Mouse (Mus musculus) lung, embryonic 16.5 days (tissue): Measurements from ENCODE around the gene Ubiad1. TPM values are rescaled to one million over a fixed set of nuclear protein-coding genes. Genes with fewer than 3 reads are reported as not detected.

Experiments used
- ATAC-seq: fragments of 200-750 bp; cut with Nextera tagmentation; 2 replicates; pipeline ENCODE4 v1.8.0; 2017; ENCODE audit warnings: low read depth, mild to moderate bottlenecking, moderate library complexity
- H3K27ac ChIP-seq: fragments of 300-500 bp; sonication (generic); 2 replicates; pipeline ENCODE4 v1.5.1; 2014; ENCODE audit warnings: mild to moderate bottlenecking, control low read depth, low read length
- H3K27me3 ChIP-seq: fragments of 300-500 bp; sonication (generic); 2 replicates; pipeline ENCODE4 v1.6.1; 2014; ENCODE audit warnings: low read depth, low read length, mixed read lengths; ENCODE audit not compliant: control insufficient read depth, insufficient read depth
- H3K36me3 ChIP-seq: fragments of 300-500 bp; sonication (generic); 2 replicates; pipeline ENCODE4 v1.6.1; 2014; ENCODE audit warnings: low read length; ENCODE audit not compliant: control insufficient read depth, insufficient read depth
- H3K4me1 ChIP-seq: fragments of 300-500 bp; sonication (generic); replicated peaks from 2 replicates; pipeline ENCODE4 v1.6.1; 2014; ENCODE audit warnings: low read length, mixed read lengths; ENCODE audit not compliant: control insufficient read depth, insufficient read depth
- H3K4me2 ChIP-seq: fragments of 300-500 bp; sonication (generic); 2 replicates; pipeline ENCODE4 v1.6.1; 2014; ENCODE audit warnings: low read depth, low read length, control low read depth
- H3K4me3 ChIP-seq: fragments of 300-500 bp; sonication (generic); 2 replicates; pipeline ENCODE4 v1.5.1; 2014; ENCODE audit warnings: mild to moderate bottlenecking, low read length, control low read depth
- H3K9ac ChIP-seq: fragments of 300-500 bp; sonication (generic); 2 replicates; pipeline ENCODE4 v1.6.1; 2014; ENCODE audit warnings: low read length, control low read depth
- H3K9me3 ChIP-seq: fragments of 300-500 bp; sonication (generic); 2 replicates; pipeline ENCODE4 v1.6.1; 2016; ENCODE audit warnings: low read length; ENCODE audit not compliant: control insufficient read depth
- WGBS: fragments of 180-500 bp; shearing (Covaris S2); extraction: QIAGEN DNeasy Blood & Tissue Kit; methylation state at CpG from one replicate; pipeline ENCODE4 v1.1.7; 2014; 5-methylcytosine and 5-hydroxymethylcytosine counted together
- polyA plus RNA-seq: library from polyadenylated mRNA; unstranded; fragments of >200 nt; fragmentation: Nextera tagmentation; extraction: Ambion mirVana; gene quantifications from 2 replicates; pipeline ENCODE4 v1.2.1, GENCODE M21; 2015

Ubiad1 gene
- polyA plus RNA-seq, 1 experiment from 2014 or later, result 24.0 TPM

DNA sequence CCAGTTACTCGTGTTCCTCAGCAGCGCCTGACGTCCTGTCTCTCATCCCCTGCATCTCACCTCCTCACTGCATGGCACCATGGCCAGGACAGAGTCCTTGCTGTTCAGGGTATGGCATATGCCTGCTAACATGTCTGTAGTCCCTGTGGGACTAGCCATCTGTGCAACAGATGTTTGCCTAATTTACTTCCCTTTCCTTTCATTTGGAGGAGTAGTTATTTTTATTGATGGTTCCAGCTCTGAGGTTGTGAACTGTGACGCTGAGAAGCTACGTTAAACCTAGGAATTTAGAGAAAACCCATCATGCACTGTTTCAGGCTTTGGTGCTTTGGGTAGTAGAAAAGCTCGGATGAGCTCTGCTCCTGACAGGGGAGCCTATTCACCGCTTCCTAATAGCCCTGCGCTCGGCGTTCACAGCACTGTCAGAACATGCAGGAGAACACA lies 26.8 kb upstream of the Ubiad1 start:
- H3K4me1 ChIP-seq, result no peaks in the 10 kb centered on the region
- no peak overlapping the region for H3K4me3 ChIP-seq
- H3K36me3 ChIP-seq, result peaks cover 62% of the 10 kb centered on the region
- no peaks in the 10 kb centered on the region for H3K27me3 ChIP-seq
- WGBS, result 88% methylated on average over 10 of the region's 10 CpGs
- ATAC-seq, result no peak
- no peak overlapping the region for H3K9ac ChIP-seq
- H3K4me2 ChIP-seq, result no peak overlapping the region
- H3K9me3 ChIP-seq, result no peaks in the 10 kb centered on the region
- no peak overlapping the region for H3K27ac ChIP-seq

DNA sequence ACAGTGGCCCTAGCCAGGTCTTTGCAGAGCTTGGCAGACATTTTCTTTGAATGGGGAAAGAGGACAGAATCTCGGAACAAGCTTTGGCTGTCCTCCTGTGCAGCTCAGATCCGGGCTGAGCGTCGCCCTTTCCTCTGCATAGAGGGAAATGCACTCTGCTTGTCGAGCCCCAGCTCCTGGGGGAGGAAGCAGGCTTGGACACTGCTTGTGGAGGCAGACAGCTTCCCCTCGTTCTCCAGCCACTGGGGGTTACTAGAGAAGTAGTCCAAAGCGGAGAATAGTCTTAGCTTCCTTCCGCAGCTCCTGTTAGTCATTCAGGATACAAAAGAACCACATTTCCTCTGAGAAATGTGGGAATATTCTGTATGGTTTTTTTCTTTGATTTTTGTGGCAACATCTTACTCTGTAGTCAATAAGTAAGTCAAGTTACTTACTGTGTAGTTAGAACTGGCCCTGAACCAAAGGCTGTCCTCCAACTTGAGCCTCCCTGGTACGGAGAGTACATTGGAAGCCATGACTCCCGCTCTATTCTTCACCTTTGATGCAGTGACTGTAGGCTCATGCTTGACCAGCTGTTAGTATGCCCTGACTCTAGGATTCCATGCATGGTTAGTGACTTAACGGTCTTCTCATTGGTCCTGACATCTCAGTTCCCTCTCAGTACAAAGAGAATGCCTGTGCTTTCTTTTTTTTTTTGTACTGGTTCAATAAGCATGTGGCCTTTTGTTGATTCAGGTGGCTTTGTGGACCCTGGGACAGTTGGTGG lies 25.1 kb upstream of the Ubiad1 start:
- H3K4me1 ChIP-seq, result no peaks in the 10 kb centered on the region
- H3K9me3 ChIP-seq, result no peaks in the 10 kb centered on the region
- no peak overlapping the region for H3K4me2 ChIP-seq
- 89% methylated on average over 11 of the region's 11 CpGs for WGBS
- H3K27me3 ChIP-seq, result no peaks in the 10 kb centered on the region
- H3K27ac ChIP-seq, result no peak overlapping the region
- no peak overlapping the region for H3K9ac ChIP-seq
- H3K36me3 ChIP-seq, result peaks cover 66% of the 10 kb centered on the region
- H3K4me3 ChIP-seq, result no peak overlapping the region
- ATAC-seq, result no peak

DNA sequence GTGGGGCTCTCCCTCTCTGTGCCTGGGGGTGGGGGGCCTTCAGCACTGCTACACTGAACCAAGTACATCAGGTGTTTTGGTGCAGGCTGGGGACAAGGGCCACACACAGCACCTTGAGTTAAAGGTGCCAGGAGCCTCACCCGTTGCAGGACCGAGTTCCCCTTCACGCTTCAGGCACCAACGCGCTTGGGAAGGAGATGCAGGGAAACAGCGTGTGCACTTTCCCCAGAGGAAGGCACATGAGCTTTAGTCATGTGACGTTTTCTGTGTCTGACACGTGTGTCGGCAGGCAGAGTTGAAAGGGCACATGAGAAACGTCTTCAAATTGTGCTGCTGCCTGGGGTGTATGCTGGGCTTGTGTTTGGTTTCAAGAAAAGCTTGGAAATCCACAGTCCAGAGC lies 23.8 kb upstream of the Ubiad1 start:
- H3K36me3 ChIP-seq, result peaks cover 74% of the 10 kb centered on the region
- no peak overlapping the region for H3K4me3 ChIP-seq
- no peak overlapping the region for H3K4me2 ChIP-seq
- H3K9me3 ChIP-seq, result no peaks in the 10 kb centered on the region
- WGBS, result 88% methylated on average over 10 of the region's 10 CpGs
- no peaks in the 10 kb centered on the region for H3K27me3 ChIP-seq
- ATAC-seq, result no peak
- no peak overlapping the region for H3K27ac ChIP-seq
- no peak overlapping the region for H3K9ac ChIP-seq
- no peaks in the 10 kb centered on the region for H3K4me1 ChIP-seq

DNA sequence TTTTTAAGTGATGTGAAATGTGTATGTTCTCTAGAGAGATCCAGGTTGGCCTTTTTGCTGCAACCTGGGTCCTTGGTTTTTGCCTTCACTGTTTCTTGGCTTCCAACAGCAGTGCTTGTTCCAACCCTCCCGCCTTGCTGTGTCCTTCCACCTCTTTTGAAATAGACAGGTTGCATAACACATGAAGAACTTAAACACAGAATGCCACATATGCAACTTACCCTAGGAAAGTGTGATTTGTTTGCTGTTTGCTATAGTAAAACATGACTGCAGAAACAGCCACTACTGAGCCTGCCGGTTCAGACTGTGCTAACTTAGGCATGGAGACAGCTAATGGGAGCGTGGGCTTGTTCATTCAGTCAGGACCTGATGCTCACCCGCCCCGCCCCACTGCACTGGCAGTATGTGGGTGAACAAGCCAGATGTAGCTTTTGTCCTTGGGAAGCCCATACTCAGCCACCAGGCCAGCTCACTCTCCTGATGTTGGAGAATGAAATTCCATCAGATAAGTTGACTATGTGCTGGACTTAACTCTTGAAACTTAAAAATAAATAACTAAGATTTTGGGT lies 22.0 kb upstream of the Ubiad1 start:
- no peak for ATAC-seq

DNA sequence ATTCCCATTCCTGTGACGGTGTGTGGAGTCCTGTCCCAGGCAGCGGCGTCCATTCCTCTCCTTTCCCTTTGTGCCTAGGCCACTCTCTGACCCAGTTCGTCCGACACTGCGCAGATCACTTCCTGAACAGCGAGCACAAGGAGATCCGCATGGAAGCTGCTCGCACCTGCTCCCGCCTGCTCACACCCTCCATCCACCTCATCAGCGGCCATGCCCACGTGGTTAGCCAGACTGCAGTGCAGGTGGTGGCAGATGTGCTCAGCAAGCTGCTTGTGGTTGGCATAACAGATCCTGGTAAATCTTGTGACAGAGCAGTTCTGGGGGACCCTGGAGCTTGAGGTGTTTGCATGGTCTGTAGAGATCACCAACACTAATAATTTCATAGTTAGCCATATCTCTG lies 20.3 kb upstream of the Ubiad1 start:
- no peaks in the 10 kb centered on the region for H3K4me1 ChIP-seq
- no peak overlapping the region for H3K4me2 ChIP-seq
- no peaks in the 10 kb centered on the region for H3K27me3 ChIP-seq
- no peak overlapping the region for H3K27ac ChIP-seq
- no peaks in the 10 kb centered on the region for H3K9me3 ChIP-seq
- H3K36me3 ChIP-seq, result peaks cover 63% of the 10 kb centered on the region
- ATAC-seq, result no peak
- H3K4me3 ChIP-seq, result no peak overlapping the region
- WGBS, result 93% methylated on average over 12 of the region's 12 CpGs
- no peak overlapping the region for H3K9ac ChIP-seq

More for the DNA sequence above, 22.0 kb upstream of the Ubiad1 start:
- peaks cover 71% of the 10 kb centered on the region for H3K36me3 ChIP-seq
- WGBS, result 92% methylated on average over 5 of the region's 5 CpGs
- no peaks in the 10 kb centered on the region for H3K27me3 ChIP-seq
- no peak overlapping the region for H3K4me2 ChIP-seq
- no peaks in the 10 kb centered on the region for H3K4me1 ChIP-seq
- no peak overlapping the region for H3K27ac ChIP-seq
- no peak overlapping the region for H3K9ac ChIP-seq
- no peak overlapping the region for H3K4me3 ChIP-seq
- no peaks in the 10 kb centered on the region for H3K9me3 ChIP-seq

DNA sequence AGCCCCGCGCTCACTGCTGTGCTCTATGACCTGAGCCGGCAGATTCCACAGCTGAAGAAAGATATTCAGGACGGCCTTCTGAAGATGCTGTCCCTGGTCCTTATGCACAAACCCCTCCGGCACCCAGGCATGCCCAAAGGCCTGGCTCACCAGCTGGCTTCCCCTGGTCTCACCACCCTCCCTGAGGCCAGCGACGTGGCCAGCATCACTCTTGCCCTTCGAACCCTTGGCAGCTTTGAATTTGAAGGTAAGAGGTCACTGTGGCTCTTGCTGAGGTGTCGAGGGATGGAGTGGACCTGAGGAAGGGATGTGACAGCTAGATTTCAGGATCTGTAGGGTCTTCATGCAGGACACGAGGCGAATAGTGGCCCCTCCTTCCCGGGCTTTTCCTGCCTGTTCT lies 19.7 kb upstream of the Ubiad1 start:
- no peaks in the 10 kb centered on the region for H3K9me3 ChIP-seq
- H3K4me1 ChIP-seq, result no peaks in the 10 kb centered on the region
- WGBS, result 90% methylated on average over 12 of the region's 12 CpGs
- H3K4me3 ChIP-seq, result no peak overlapping the region
- peaks cover 59% of the 10 kb centered on the region for H3K36me3 ChIP-seq
- no peak overlapping the region for H3K4me2 ChIP-seq
- no peaks in the 10 kb centered on the region for H3K27me3 ChIP-seq
- H3K9ac ChIP-seq, result no peak overlapping the region
- H3K27ac ChIP-seq, result no peak overlapping the region
- ATAC-seq, result no peak

DNA sequence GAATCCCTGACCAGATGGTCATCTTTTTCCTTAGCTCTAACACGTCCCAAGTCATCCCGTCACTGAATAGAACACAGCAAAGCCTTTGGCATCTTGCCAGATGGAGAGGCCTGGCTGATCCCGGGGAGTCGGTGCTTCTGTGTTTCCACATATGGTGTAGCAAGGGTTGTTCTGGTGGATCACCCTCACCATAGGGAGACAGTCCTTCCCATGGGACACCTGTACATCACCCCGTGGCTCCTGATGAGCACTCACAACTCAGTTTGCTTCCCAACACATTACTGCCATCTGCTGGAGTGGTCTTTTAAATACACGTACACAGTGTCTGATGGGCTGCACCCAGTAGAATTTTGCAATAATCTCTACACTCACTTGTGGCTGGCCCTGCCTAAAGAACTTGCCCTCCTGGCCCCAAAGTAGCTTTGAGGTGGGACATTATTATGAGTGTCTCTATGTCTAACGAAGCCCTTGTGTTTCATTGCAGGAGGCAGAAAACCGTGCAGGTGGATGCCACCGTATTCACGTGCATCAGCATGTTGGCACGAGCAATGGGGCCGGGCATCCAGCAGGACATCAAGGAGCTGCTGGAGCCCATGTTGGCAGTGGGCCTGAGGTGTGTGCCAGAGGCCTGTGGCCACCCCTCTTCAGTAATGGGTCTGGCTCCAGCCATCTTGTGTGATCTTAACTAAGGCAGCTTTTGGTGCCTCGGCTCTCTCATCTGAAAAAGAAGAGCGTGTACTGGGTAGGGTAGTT lies 18.8 kb upstream of the Ubiad1 start:
- ATAC-seq, result peak; percentile 43; the same call in 1 of the 2 replicates
- no peak overlapping the region for H3K9ac ChIP-seq
- H3K4me2 ChIP-seq, result no peak overlapping the region
- H3K27ac ChIP-seq, result no peak overlapping the region
- 70% methylated on average over 14 of the region's 14 CpGs for WGBS
- no peak overlapping the region for H3K4me3 ChIP-seq
- peaks cover 66% of the 10 kb centered on the region for H3K36me3 ChIP-seq
- no peaks in the 10 kb centered on the region for H3K9me3 ChIP-seq
- H3K27me3 ChIP-seq, result no peaks in the 10 kb centered on the region
- no peaks in the 10 kb centered on the region for H3K4me1 ChIP-seq

DNA sequence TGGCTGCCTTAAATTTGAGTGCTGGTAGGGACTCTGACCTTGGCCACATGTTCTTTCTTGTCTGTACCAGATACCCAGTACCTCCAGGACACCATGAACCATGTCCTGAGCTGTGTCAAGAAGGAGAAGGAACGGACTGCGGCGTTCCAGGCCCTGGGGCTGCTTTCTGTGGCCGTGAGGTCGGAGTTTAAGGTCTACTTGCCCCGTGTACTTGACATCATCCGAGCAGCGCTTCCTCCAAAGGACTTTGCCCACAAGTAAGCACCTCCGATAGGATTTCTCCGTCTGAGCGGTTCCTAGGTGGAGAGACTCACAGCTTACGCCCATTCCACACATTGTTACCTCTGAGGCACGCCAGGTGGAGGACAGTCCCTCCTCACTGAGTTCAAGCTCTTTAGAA lies 18.1 kb upstream of the Ubiad1 start:
- no peak overlapping the region for H3K4me3 ChIP-seq
- no peak for ATAC-seq
- no peak overlapping the region for H3K9ac ChIP-seq
- H3K4me1 ChIP-seq, result no peaks in the 10 kb centered on the region
- H3K9me3 ChIP-seq, result no peaks in the 10 kb centered on the region
- H3K4me2 ChIP-seq, result no peak overlapping the region
- no peaks in the 10 kb centered on the region for H3K27me3 ChIP-seq
- 95% methylated on average over 13 of the region's 13 CpGs for WGBS
- H3K36me3 ChIP-seq, result peaks cover 60% of the 10 kb centered on the region
- no peak overlapping the region for H3K27ac ChIP-seq

DNA sequence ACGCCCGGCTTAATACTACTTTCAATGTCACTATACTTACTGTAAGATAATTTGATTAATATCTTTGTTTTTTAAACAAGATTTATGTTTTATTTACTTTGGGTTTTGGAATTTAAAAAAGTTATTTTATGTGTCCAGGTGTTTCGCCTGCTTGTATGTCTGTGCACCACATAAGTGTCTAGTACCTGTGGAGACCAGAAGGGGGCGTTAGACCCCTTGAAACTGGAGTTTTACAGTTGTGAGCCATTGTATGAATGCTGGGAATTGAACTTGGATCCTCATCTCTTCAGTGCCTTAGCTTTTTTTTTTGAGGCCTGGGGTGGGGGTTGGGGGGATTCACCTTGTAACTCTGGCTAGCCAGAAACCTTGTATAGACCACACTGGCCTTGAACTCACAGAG lies 17.2 kb upstream of the Ubiad1 start:
- 79% methylated on average over 4 of the region's 4 CpGs for WGBS

More for the DNA sequence above, 17.2 kb upstream of the Ubiad1 start:
- Histone ChIP-seq H3K9ac (no peak overlapping the region), H3K4me1 (no peaks in the 10 kb centered on the region), H3K9me3 (no peaks in the 10 kb centered on the region), H3K27me3 (no peaks in the 10 kb centered on the region), H3K4me3 (no peak overlapping the region), H3K27ac (no peak overlapping the region), H3K36me3 (peaks cover 58% of the 10 kb centered on the region), H3K4me2 (no peak overlapping the region)
- ATAC-seq, result no peak
